17 mouse cellular contexts compared by ENCODE assay signal in genomic region chr3:65175819-65176218, GRCm38 (mm10).
DNase-seq lines count a peak whose midpoint lies in the region; ATAC-seq lines count a peak whose summit lies in the region.
"Had no signal": no experiment of that assay in that cellular context is flagged by ENCODE, and none has a peak within 500 bp of the region (broad histone marks: within the 10 kb centered on the region; RNA-seq: fewer than 3 reads in every experiment).

No protein-coding gene starts in this region.

- peak; percentile 19 to 23 for DNase-seq in cerebellum, adult 18-20 months
- DNase-seq in cerebellum, adult 8-10 months: no peak
- DNase-seq in frontal cortex, postnatal 10 days (ENCODE audit: low spot score in 2 of 2): no peak
- DNase-seq in ovary, adult 18-20 months (ENCODE audit: low spot score): peak; percentile 3
- DNase-seq in ovary, postnatal 10 days (ENCODE audit: low spot score): no peak
- DNase-seq in cerebellum, postnatal 25 days: peak; percentile 33 to 36
- no peak for DNase-seq in adrenal gland, postnatal 10 days
- DNase-seq: adrenal gland, postnatal 25 days; gastrocnemius, postnatal 36 days; heart, adult 11 months; heart, postnatal 36 days; kidney, adult 2 months had no signal

- ATAC-seq in frontal cortex, adult (ENCODE audit: low TSS enrichment): peak; percentile 78
- ATAC-seq: activated CD4-positive, CD25-positive, alpha-beta regulatory T cell, adult 4 months; forebrain, embryonic 15.5 days; intestine, embryonic 16.5 days; Patski had no signal

Comparison
In these comparisons a context has a peak if more than half of its experiments do, and no peak if none do; other contexts are left out.
1. DNase-seq: peak in cerebellum, adult 18-20 months (2 of 2), ovary, adult 18-20 months (single experiment) and cerebellum, postnatal 25 days (2 of 2); none in cerebellum, adult 8-10 months (single experiment), frontal cortex, postnatal 10 days (0 of 2), ovary, postnatal 10 days (single experiment) and adrenal gland, postnatal 10 days (single experiment).